Mouse (Mus musculus): ENCODE measurements around the gene Gm45062.

- TF ChIP-seq SIN3A (IDR thresholded peaks at IDR 0.05; ENCODE audit: low read length) (no peak), CTCF (IDR thresholded peaks at IDR 0.05 in 2 of 3, conservative IDR thresholded peaks at IDR 0.05 in 1 of 3; ENCODE audit: control insufficient read depth in 1 of 3, insufficient read depth in 1 of 3, low read depth in 2 of 3, low read length in 3 of 3, poor library complexity in 1 of 3, severe bottlenecking in 1 of 3) (0 out of 6 replicates have a peak, but pooled peaks of 1 of the 3 experiments have one; percentile 9), POLR2AphosphoS5 (IDR thresholded peaks at IDR 0.05; ENCODE audit: borderline replicate concordance, low read depth, low read length) (no peak), GATA1 (IDR thresholded peaks at IDR 0.05; ENCODE audit: low read depth, low read length) (no peak), POLR2A (IDR thresholded peaks at IDR 0.05; ENCODE audit: control insufficient read depth in 1 of 2, insufficient read depth in 1 of 2, low read depth in 1 of 2, low read length in 2 of 2, poor library complexity in 1 of 2) (peak in 1 of 2 experiments; percentile 42; a peak in 1 of 4 replicates), SMC3 (IDR thresholded peaks at IDR 0.05; ENCODE audit: low read depth, low read length) (no peak), BHLHE40 (IDR thresholded peaks at IDR 0.05; ENCODE audit: borderline replicate concordance, low read depth, low read length) (no peak), MAX (IDR thresholded peaks at IDR 0.05; ENCODE audit: low read length) (no peak), MXI1 (IDR thresholded peaks at IDR 0.05; ENCODE audit: low read depth, low read length) (no peak), KAT2A (conservative IDR thresholded peaks at IDR 0.05; ENCODE audit: low read depth, low read length) (no peak), TBP (IDR thresholded peaks at IDR 0.05; ENCODE audit: low read depth, low read length) (no peak), ZNF384 (IDR thresholded peaks at IDR 0.05; ENCODE audit: low read depth, low read length) (no peak), POLR2AphosphoS2 (IDR thresholded peaks at IDR 0.05; ENCODE audit: low read length) (no peak)
Measured at GRCm38 (mm10) chr6:8486391-8487043, 227.3 kb downstream of the Gm45062 start.
